Mouse (Mus musculus): ENCODE results near the gene Lekr1.

DNA sequence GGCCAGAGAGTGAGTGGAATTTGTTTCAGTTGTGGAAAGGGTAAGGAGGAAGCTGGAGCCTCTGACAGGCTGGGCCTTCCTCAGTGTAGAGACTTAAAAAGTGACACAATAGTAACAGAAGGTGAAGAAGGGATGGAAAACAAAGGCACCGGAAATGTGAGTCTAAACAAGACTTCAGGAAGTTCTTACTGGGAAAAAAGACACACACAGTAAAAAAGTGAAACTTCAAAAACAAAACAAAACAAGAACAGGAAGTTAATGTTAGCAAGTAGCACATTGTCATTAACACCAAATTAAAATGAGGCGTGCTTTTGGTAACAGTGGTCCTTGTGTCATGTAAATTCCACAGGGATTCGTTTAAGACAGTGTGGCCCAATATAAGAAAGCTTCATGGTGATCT lies 158.9 kb downstream of the Lekr1 start:
- TF ChIP-seq HCFC1 (IDR thresholded peaks at IDR 0.05; ENCODE audit: low read depth, low read length): no peak
- TF ChIP-seq CHD2 (IDR thresholded peaks at IDR 0.05; ENCODE audit: low read length): no peak
- TF ChIP-seq SIN3A (IDR thresholded peaks at IDR 0.05; ENCODE audit: low read length): no peak
- TF ChIP-seq NRF1 (IDR thresholded peaks at IDR 0.05; ENCODE audit: insufficient read depth, low read depth, low read length, poor library complexity, severe bottlenecking): no peak
- no peak for TF ChIP-seq POLR2A (IDR thresholded peaks at IDR 0.05; ENCODE audit: control insufficient read depth in 1 of 2, insufficient read depth in 1 of 2, low read depth in 1 of 2, low read length in 2 of 2, poor library complexity in 1 of 2)
- TF ChIP-seq CTCF (IDR thresholded peaks at IDR 0.05 in 2 of 3, conservative IDR thresholded peaks at IDR 0.05 in 1 of 3; ENCODE audit: control insufficient read depth in 1 of 3, insufficient read depth in 1 of 3, low read depth in 2 of 3, low read length in 3 of 3, poor library complexity in 1 of 3, severe bottlenecking in 1 of 3): no peak
- TF ChIP-seq USF1 (IDR thresholded peaks at IDR 0.05; ENCODE audit: low read depth, low read length): no peak
- TF ChIP-seq ETS1 (IDR thresholded peaks at IDR 0.05; ENCODE audit: low read depth, low read length): no peak

Measured in MEL (cell line).